Mouse (Mus musculus) left cerebral cortex, postnatal 4 days (tissue): ENCODE data around the gene Zfp672. TPM values are rescaled to one million over a fixed set of nuclear protein-coding genes. Genes with fewer than 3 reads are reported as not detected.
"Not testable (repeated sequence)": the region's sequence is repeated elsewhere in the genome, so short reads cannot be mapped to it uniquely, and the experiment has no call there.

Source experiments
- DNase-seq: peaks from one replicate; pipeline ENCODE4 v3.0.0-alpha.2; 2022
- intact Hi-C: fragments of 180-260 bp; cut with DNase I; formaldehyde crosslinking; loops from one replicate; pipeline ENCODE4 v1.15.1; 2025
- total RNA-seq, 2 experiments: library from RNA; stranded (reverse); gene quantifications; 2 replicates each; pipeline ENCODE4 v1.2.3; 2021

Gene Zfp672
- total RNA-seq, result 10 to 100 TPM; 43.5 TPM

DNA sequence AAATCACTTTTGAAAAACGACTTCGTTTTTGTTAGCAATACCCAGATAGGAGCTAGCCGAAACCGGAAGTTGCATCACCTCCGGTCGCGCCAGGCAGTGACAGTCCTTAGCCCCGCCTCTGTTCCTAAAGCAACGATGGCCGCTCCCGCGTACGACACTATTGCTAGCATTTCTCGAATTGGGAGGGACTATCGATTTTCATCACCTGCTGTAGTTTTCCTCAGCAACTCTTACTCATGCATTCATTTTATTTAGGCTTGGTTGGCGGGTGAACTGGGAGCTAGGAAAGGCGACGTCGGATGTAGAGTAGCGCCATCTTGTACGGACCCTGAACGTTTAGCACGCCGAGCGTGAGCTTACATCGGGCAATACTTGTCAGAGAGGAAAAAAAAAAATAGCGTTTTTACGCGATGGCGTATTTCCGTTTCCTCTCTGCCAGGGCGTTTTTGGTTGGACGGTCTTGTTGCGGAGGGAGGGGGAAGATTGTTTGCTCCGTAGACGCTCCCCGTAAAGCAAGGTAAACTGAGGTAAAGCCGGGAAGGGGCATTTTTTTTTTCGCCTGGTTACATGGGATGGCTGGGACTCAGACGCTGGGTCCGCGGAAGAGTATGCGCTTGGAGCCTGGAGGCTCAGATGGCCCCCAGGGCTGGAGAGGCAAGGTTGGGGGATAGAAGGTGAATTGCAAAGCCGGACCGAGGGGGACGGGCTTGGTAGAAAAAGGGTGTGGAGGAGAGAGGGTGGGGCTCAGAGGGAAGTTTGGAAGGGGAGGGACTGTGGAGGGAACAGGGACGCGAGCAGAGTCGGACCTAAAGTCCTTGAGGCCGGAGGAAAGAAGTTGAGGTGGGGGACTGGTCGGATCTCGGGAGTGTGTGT is at the start of gene Zfp672, which contains the start of gene Sh3bp5l:
Gene Zfp672, minus strand, starts transcription at position 64 of the 873 bp plus-strand sequence.
Gene Sh3bp5l, plus strand, starts transcription at position 449 of the 873 bp plus-strand sequence.
- DNase-seq, result peak; percentile 86
- intact Hi-C loops, result no loop called here

DNA sequence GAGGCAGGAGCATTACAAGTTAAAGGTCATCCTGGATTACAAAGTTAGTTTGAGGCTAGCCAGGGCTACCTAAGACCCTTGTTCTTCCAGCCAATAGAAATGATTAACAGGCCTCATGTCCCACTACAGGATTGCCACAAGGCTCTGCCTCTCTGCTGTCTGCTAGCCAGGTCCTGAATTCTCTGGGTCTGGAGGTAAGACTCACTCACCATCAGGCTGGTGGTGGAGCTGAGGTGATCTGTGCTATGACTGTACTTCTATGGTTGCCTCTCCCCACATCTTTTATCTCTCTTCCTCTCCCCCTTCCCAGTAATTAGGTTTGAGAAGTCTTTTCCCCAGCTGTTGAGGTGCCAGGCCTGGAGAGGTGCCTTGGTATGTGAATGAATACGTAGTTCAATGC is 49.4 kb upstream of the Zfp672 start:
- no peak for DNase-seq
- intact Hi-C loops, result no loop called here

DNA sequence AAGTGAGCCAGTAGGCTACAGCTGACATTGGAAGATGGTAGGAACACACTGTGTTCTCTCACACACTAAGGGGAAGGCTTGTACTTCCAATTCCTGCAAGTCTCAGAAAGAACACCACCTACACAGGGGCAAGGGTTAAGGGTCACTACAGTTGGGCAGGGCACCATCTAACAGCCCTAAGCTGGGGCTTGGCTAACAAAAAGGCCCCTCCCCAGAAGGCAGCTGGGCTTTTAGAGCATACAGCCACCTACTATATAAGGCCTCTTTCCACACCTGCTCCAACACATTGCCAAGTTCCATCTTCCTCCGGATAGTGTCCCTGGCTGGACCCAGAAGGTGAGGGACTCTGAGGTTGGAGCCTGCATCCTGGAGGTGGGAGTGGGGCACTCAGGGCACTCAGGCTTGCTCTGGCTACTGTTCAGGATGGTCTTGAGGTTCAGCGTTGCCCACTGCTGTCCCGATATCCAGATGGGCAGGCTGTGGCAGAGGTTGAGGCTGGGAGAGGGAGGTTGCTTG is 48.7 kb upstream of the Zfp672 start, which contains the start of gene Lypd8:
Gene Lypd8, plus strand, starts transcription at position 281 of the 516 bp plus-strand sequence.
- intact Hi-C loops, result no loop called here
- no peak for DNase-seq

DNA sequence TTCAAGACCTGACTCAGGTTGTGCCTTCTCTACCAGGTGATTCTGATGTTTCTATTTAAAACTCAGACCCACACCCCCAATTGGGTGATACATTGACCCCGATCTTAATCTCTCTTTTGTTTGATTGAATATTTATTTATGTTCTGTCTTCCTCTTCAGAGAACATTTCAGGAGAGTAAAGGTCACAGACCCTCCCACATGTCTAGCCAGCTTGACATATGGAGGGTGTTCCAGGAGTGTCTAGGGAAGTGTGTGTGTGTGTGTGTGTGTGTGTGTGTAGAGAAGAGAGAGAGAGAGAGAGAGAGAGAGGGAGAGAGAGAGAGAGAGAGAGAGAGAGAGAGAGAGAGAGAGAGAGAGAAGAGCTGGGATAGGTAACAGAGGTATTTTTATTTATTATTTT is 47.5 kb upstream of the Zfp672 start:
- DNase-seq, result no peak
- intact Hi-C loops, result no loop called here

DNA sequence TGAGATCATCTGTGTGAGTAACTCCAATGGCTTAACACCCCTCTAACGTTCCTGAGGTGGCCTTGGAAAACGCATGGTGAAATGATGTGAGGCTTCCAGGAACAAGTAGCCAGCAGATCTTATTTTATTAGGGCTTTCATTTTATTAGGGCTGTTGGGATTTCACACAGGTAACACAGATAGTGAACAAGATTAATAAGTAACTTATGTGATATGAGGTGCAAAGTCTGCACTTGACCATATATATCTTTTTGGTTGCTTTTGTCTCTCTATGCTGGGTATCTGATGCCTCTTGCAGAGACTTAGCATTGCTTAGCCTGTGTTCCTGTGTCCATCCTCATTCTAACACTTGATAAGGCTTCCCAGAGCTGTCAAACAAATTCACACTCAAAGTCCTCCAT is 47.1 kb upstream of the Zfp672 start:
- intact Hi-C loops, result no loop called here
- DNase-seq, result no peak

DNA sequence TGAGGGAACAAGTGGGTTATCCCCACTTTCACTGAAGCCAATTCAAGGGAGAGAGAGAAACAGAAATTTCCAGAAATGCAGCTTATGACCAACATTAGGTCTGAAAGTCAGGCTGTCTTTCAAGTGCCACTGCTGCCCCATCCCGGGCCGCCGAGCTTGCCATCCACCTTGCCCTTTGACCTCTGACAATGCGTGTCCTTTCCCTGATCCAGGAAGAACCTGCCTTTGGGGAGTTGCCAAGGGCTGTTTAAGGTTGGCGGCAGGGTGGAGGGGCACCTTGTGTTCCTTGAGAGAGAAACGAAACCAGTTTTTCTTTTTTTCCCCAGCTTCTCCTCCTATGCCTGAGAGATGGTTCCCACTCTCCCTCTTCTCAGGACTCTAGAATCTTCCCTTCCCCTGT is 36.1 kb upstream of the Zfp672 start:
- DNase-seq, intact Hi-C loops: not testable (repeated sequence)

DNA sequence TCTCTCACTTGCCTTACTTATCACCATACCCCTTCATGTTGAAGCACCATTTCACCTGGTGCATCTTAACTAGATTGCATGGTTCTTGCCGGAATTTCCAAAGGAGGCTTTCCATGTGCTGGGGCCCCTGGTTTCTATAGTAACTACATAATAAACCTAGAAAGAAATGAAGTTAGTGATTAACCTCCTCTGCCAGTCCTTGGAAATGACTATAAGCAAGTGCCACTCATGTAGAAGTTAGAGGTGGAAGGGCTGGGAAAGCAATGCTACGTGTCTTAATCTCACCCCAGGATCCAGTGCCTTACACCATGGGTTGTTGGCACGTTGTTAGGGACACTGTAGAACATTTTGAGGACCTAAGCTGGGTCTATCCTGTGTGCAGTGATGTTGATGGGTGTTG is 34.3 kb upstream of the Zfp672 start:
- intact Hi-C loops, result no loop called here
- DNase-seq, result no peak

DNA sequence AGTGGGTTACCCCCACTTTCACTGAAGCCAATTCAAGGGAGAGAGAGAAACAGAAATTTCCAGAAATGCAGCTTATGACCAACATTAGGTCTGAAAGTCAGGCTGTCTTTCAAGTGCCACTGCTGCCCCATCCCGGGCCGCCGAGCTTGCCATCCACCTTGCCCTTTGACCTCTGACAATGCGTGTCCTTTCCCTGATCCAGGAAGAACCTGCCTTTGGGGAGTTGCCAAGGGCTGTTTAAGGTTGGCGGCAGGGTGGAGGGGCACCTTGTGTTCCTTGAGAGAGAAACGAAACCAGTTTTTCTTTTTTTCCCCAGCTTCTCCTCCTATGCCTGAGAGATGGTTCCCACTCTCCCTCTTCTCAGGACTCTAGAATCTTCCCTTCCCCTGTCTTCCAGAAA is 32.4 kb upstream of the Zfp672 start:
- DNase-seq, intact Hi-C loops: not testable (repeated sequence)

DNA sequence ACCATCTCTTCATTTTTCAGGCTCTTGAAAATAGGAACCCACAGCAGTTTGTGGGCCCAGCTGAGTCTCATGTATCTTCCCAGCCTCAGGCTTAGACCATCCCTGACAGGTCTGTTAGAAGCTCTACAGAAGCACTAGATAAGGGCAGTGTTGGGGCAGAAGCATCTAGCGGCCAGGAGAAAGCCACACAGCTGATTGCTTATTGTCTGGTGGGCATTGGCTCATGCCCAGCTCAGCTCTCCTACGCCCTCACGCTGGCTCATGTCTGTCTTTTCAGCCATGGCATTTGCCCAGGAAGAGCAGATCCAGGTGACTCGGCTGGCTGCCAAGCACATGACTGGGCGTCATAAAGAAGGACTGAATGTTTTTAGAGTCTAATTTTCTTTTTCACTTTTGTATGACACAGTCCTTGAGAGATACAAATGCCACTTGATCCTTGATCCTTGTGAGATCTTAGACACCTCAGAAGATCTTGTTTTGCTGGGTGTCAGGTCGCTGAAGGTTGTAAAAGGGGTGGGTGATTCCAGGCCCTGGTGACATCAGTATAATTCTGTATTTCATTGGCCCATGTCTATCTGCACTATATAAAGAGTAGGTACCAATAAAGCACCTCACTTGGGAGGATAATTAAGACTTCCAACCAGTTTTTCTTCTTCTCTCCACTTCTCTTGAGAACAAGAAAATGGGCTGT is 27.9 kb upstream of the Zfp672 start:
- intact Hi-C loops, result no loop called here
- DNase-seq, result peak; percentile 15

DNA sequence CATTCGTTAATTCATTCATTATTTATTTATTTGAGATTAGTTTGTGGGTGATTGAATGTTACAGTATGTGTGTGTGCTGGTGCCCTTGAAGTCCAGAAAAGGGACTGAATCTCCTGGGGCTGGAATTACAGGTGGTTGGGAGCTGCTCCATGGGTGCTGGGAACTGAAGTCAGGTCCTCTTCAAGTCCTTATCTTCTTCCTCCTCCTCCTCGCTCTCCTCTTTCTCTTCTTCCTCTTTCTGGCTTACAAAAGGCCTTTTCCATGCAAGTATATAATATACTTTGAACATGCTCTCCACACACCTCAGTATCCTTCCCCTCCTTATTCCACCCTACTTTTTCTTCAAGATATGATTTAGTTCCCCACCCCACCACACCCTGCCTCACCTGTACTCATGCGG is 26.9 kb upstream of the Zfp672 start:
- no peak for DNase-seq
- intact Hi-C loops, result no loop called here

DNA sequence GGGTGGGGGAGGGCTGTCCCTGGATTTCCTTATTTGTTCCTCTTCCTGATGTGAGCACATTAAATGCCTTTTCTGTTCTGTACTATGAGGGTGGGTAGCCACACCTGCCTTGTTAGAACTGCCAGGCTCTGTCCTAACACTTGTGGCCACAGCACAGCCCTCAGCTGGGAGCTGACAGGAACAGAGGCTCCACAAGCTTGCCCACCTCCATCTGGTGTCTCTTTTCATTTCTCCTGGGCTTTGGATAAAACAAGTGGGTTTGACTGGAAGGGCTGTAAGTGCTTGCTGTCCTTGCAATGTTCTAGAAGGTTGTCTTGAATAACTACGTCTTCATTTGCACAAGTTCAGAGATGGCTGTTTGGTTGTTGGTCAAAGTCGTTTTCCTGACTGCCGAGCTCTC is 24.8 kb upstream of the Zfp672 start:
- intact Hi-C loops, result no loop called here
- DNase-seq, result no peak

DNA sequence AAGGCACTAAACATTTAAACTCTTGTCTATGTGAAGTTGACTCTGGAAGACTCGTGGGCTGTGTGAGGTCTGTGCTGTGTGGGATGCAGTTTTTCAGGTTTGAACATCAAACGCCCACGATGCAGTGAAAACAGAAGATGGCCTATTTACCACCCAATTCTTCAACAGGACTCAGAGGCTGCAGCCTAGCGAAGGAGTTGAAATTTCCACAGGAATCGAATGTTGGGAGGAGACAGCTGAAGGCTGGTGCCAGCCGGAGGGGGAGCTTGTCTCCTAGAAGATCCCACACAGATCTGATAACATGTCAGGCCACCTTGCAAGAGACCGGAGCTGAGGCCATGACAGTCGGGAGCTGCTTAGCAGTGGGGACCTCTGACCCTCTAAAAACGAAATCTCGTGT is 24.3 kb upstream of the Zfp672 start:
- intact Hi-C loops, result no loop called here
- DNase-seq, result no peak

DNA sequence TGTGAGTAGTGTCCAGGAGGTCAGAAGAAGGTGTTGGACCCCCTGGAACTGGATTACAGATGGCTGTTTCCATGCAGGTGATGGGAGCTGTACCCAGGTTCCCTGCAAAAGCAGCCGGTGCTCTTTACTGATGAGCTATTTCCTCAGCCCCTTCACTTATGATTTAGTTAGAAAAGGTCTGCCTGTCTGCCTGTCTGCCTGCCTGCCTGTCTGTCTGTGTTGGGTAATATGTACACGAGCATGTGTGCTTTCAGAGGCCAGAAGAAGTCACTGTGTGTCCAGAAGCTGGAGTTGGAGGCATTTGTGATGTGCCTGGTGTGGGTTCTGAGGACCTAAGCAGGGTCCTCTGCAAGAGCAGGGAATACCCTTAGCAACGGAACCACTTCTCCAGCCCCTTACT is 23.6 kb upstream of the Zfp672 start:
- intact Hi-C loops, result no loop called here
- no peak for DNase-seq

DNA sequence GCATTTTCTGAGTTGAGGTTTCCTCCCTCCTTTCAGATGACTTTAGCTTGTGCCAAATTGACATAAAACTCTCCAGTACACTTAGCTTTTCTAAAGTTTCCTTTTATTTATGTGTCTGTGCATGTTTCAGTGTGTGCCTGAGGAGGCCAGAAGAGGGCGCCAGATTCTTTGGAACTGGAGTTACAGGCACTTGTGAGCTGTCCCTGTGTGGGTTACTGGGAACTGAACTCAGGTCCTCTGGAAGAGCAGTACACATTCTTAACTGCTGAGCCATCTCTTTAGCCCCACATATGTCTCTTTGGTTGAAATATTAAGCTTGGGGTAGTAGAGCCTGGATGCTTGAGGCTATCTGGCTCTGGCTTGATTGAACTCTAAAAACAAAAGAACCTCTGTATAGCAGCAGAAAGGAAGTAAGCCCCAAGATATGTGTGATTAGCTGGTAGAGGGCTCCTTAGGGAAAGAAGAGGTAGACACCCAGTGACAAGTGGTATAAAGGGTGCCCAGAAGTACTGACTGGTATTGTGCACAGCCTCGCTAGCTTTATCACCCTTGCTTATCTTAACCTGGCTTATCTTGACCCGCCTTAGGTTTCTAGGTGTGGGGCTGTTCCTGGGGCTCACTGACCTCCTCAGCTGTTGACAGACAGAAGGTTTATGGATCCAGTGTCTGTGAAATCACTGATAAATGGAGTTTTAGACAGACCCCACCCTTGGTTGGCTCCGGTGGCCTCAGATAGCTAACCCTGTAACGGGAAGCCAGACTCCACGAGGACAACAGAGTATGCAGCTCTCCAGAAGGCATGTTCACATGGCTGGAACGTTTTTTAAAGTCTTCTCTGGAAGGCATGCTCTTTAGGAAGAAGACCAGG is 22.8 kb upstream of the Zfp672 start:
- DNase-seq, result no peak
- intact Hi-C loops, result no loop called here

DNA sequence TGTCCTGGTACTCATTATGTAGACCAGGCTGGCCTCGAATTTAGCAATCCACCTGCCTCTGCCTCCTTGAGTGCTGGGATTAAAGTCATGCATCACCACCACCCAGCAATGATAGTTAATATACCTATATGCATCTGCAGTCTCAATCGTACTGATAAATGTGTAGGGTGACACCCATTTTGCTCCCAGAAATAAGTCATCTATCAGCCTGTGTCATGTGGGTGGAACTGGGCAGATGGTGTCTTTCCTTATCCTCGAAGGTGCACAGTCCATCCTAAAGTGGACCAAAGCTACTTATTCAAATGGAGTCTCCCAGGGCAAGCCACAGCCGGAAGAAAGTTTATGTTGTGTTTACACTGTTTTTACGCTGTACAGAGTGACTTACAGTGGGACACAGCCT is 21.0 kb upstream of the Zfp672 start:
- intact Hi-C loops, result no loop called here
- DNase-seq, result no peak

DNA sequence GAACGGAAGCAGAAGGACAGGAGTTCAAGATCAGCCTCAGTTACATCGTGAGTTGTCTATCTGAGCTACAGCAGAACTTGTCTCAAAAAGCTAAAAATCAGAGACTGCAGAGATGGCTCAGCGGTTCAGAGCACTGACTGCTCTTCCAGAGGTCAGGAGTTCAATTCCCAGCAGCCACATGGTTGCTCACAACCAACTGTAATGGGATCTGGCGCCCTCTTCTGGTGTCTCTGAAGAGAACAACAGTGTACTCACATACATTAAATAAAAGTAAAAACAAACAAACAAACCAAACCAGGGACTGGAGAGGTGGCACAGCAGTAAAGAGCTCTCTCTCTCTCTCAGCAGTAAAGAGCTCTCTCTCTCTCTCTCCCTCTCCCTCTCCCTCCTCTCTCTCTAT is 20.5 kb upstream of the Zfp672 start:
- intact Hi-C loops, result no loop called here
- no peak for DNase-seq

DNA sequence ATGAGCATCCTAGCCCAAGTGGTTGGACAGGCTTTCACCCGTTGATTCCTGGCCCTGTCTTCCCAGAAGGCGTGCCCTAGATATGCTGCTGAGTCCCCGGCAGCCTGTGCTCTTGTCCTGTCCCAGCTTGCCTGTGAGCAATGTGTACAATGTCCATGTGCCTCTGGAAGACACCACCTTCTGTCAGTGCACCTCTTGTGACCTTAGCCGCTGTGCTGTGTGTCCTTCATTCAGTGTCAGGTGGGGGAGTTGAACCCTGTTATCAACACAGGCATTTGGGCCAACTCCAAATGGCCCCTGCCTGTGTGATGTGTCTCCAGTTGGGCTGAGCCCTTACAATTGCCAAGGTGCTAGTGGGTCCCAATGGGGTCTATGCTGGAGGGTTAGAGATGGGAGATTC is 16.6 kb upstream of the Zfp672 start:
- intact Hi-C loops, result no loop called here
- no peak for DNase-seq

DNA sequence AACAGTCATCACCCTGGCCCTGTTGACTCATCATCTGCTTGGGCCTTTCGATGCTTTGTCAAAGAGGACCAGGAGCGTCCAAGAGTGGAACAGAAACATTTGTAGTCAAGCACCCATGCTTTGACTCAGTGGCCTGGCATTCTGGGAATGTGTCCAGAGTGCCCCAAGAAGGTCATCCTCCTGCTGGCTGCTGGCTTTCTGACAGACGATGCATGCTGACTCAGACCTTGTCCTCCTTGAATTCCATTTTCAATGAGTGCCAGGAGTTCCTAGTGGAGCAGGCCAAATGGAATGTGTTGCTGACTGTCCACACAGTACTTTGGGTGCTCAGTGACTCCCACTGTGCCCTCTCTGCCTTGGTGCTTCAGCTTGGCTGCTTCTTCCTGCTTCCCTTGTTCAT is 4.6 kb upstream of the Zfp672 start:
- intact Hi-C loops, result no loop called here
- no peak for DNase-seq

DNA sequence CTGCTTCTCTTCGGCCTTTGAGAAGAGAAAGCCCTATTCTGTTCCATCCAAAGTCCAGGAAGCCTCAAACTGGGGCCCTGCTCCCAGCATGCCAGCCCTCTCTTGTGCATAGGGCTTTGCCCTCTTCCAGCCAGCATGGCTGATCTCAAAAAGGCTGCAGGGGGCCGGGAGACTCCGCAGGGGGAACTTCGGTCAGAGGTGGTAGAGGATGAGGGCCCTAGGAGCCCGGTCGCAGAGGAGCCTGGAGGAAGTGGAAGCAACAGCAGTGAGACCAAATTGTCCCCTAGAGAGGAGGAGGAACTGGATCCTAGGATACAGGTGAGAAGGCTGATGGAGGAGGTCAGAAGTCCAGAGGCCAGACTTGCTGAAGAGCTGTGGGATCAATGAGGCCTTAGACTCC is 1.4 kb upstream of the Zfp672 start:
- intact Hi-C loops, result no loop called here
- peak; percentile 14 for DNase-seq

DNA sequence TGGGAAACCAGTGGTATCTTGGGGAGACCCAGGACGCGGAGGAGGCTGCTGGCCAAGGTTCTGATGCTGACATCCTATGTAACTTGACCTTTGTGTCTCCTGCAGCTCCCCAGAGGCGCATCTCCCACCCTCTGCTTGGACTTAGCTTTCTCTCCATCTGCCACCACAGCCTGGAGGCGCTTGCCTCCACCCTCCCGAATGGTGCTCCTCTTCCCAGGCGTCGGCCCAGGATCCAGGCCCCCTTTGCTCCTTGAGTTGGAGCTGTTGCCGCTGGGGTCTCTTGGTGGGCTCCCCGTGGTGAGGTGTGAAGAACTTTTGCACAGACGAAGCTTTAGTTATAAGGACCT is 983 bp upstream of the Zfp672 start:
- DNase-seq, result peak; percentile 26
- intact Hi-C loops, result no loop called here

DNA sequence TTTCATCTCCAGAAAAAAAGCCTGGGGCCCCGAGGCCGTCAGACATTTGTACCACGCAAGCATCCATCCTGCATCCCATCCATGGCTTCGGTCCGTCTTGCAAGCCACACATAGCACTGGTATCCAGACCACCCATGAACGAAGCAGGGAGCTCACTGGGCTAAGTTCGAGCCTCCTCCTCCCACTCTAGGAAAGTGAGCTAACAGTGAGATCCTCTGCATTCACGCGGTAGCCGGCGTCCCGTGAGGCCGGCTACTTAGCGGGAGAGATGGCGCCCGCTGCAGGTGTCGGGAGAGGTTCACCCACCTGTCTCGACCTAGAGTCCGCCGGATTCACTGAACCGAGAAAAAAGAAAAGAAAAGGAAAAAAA is 248 bp downstream of the Zfp672 start:
- no peak for DNase-seq
- intact Hi-C loops, result no loop called here
